Mouse (Mus musculus) gastrocnemius, postnatal 14 days (tissue): ENCODE measurements around the gene Trit1. TPM values are rescaled to one million over a fixed set of nuclear protein-coding genes. Genes with fewer than 3 reads are reported as not detected.
"Not testable (repeated sequence)": the region's sequence is repeated elsewhere in the genome, so short reads cannot be mapped to it uniquely, and the experiment has no call there.

Experiments
- DNase-seq: peaks from one replicate; pipeline ENCODE4 v3.0.0; 2021; ENCODE audit warnings: mixed read lengths
- intact Hi-C: fragments of 180-260 bp; cut with DNase I; formaldehyde crosslinking; loops from one replicate; pipeline ENCODE4 v1.15.1; 2025; ENCODE audit warnings: low total_unique reads
- long read RNA-seq, 2 experiments: library from polyadenylated mRNA; stranded (forward); transcript quantifications; one replicate each; pipeline ENCODE4 v2.0.0; 2021
- total RNA-seq, 2 experiments: library from RNA; stranded (reverse); gene quantifications; 2 replicates each; pipeline ENCODE4 v1.2.3; 2021

Gene Trit1
- total RNA-seq = 10 to 100 TPM in 1 of 2 experiments, 1 to 10 TPM in 1; 8.3 to 12.2 TPM
- long read RNA-seq, experiment 1, transcript Trit1-201 (11 exons, 2,074 nt) = major isoform, 13 of 15 reads
- long read RNA-seq, experiment 1, partial matches to known transcripts = 0 of 15 reads
- long read RNA-seq, experiment 1, other reads (novel, unspliced or antisense) = 2 of 15 reads
- long read RNA-seq, experiment 2, transcript Trit1-201 (11 exons, 2,074 nt) = major isoform, 10 of 11 reads
- long read RNA-seq, experiment 2, partial matches to known transcripts = 0 of 11 reads
- long read RNA-seq, experiment 2, other reads (novel, unspliced or antisense) = 1 of 11 reads

- intact Hi-C loops = no loop called here
- peak; percentile 93 for DNase-seq
Measured at GRCm38 (mm10) chr4:123016451-123016957, at the start of gene Trit1. TSS of gene Trit1 (plus strand) at chr4:123016597.

GRCm38 (mm10) chr4:122968106-122968505, 48.3 kb upstream of the Trit1 start:
- DNase-seq = no peak
- intact Hi-C loops = no loop called here

- no peak for DNase-seq
- intact Hi-C loops = no loop called here
Measured at GRCm38 (mm10) chr4:122971191-122971590, 45.2 kb upstream of the Trit1 start.

- intact Hi-C loops = no loop called here
- DNase-seq = no peak
Measured at GRCm38 (mm10) chr4:122971646-122972045, 44.8 kb upstream of the Trit1 start.

GRCm38 (mm10) chr4:122972056-122972455, 44.3 kb upstream of the Trit1 start:
- no peak for DNase-seq
- intact Hi-C loops = no loop called here

- DNase-seq = no peak
- intact Hi-C loops = no loop called here
Measured at GRCm38 (mm10) chr4:122974976-122975520, 41.3 kb upstream of the Trit1 start.

- intact Hi-C loops = no loop called here
- DNase-seq = no peak
Measured at GRCm38 (mm10) chr4:122976885-122977284, 39.5 kb upstream of the Trit1 start.

GRCm38 (mm10) chr4:122978850-122979249, 37.5 kb upstream of the Trit1 start:
- intact Hi-C loops = no loop called here
- no peak for DNase-seq

- no peak for DNase-seq
- intact Hi-C loops = loop anchor here (5.0 kb wide), 2 partner anchors 68 to 83 kb away; no protein-coding TSS in a partner anchor
Measured at GRCm38 (mm10) chr4:122979826-122980225, 36.6 kb upstream of the Trit1 start.

GRCm38 (mm10) chr4:122980684-122981083, 35.7 kb upstream of the Trit1 start:
- intact Hi-C loops = loop anchor here (5.0 kb wide), 2 partner anchors 68 to 83 kb away; no protein-coding TSS in a partner anchor
- DNase-seq = no peak

- no peak for DNase-seq
Measured at GRCm38 (mm10) chr4:122981238-122981637, 35.2 kb upstream of the Trit1 start.

GRCm38 (mm10) chr4:122981930-122982329, 34.5 kb upstream of the Trit1 start:
- intact Hi-C loops = loop anchor here (5.0 kb wide), 2 partner anchors 70 to 85 kb away; no protein-coding TSS in a partner anchor
- DNase-seq = no peak

More at GRCm38 (mm10) chr4:122981238-122981637, 35.2 kb upstream of the Trit1 start:
- intact Hi-C loops = loop anchor here (5.0 kb wide), 2 partner anchors 69 to 84 kb away; no protein-coding TSS in a partner anchor

GRCm38 (mm10) chr4:122982537-122982936, 33.9 kb upstream of the Trit1 start:
- no peak for DNase-seq
- intact Hi-C loops = loop anchor here (5.0 kb wide), 2 partner anchors 70 to 85 kb away; no protein-coding TSS in a partner anchor

GRCm38 (mm10) chr4:122983486-122984261, 32.7 kb upstream of the Trit1 start:
- intact Hi-C loops = loop anchor here (2.0 to 5.0 kb wide), 3 partner anchors 39 to 86 kb away; no protein-coding TSS in a partner anchor
- no peak for DNase-seq

- DNase-seq = no peak
- intact Hi-C loops = loop anchor here (2.0 kb wide), 1 partner anchor 40 kb away; no protein-coding TSS in a partner anchor
Measured at GRCm38 (mm10) chr4:122985110-122985509, 31.3 kb upstream of the Trit1 start.

- intact Hi-C loops = no loop called here
Measured at GRCm38 (mm10) chr4:122987421-122987820, 29.0 kb upstream of the Trit1 start.

GRCm38 (mm10) chr4:122988004-122988403, 28.4 kb upstream of the Trit1 start:
- DNase-seq, intact Hi-C loops: not testable (repeated sequence)

More at GRCm38 (mm10) chr4:122987421-122987820, 29.0 kb upstream of the Trit1 start:
- no peak for DNase-seq

- intact Hi-C loops = no loop called here
- no peak for DNase-seq
Measured at GRCm38 (mm10) chr4:122991177-122991576, 25.2 kb upstream of the Trit1 start.

GRCm38 (mm10) chr4:122992276-122992675, 24.1 kb upstream of the Trit1 start:
- intact Hi-C loops = no loop called here
- DNase-seq = no peak
